ENCODE assay signal across 15 mouse cellular contexts in genomic region chr7:118236949-118237348, GRCm38 (mm10). TPM values are rescaled to one million over a fixed set of nuclear protein-coding genes. Genes with fewer than 3 reads are reported as not detected.
DNase-seq lines count a peak whose midpoint lies in the region; ATAC-seq and TF ChIP-seq lines count a peak whose summit lies in the region.
"Had no signal": no experiment of that assay in that cellular context is flagged by ENCODE, and none has a peak within 500 bp of the region (broad histone marks: within the 10 kb centered on the region; RNA-seq: fewer than 3 reads in every experiment).

No protein-coding gene starts in this region.

- DNase-seq in gastrocnemius, adult 2 months: no peak
- DNase-seq in gastrocnemius, adult 8-10 months (ENCODE audit: low spot score in 2 of 2): no peak
- DNase-seq in layer of hippocampus, adult 2 months (ENCODE audit: low spot score in 2 of 2): no peak
- DNase-seq in layer of hippocampus, adult 11-12 months (ENCODE audit: low spot score): no peak
- no peak for DNase-seq in midbrain, postnatal 0 days (ENCODE audit: low spot score)
- DNase-seq in midbrain, embryonic 11.5 days (ENCODE audit: low spot score, missing footprints): no peak
- no peak for DNase-seq in stomach, postnatal 0 days (ENCODE audit: low spot score)
- DNase-seq in embryo, embryonic 10 days (ENCODE audit: low spot score): no peak
- DNase-seq: cerebellum, adult 8-10 months; kidney, adult 18-20 months; right cerebral cortex, postnatal 14 days had no signal

- H3K9me3 ChIP-seq in midbrain, postnatal 0 days (ENCODE audit: low read length): no peaks in the 10 kb centered on the region
- H3K9me3 ChIP-seq in midbrain, embryonic 11.5 days (ENCODE audit: control insufficient read depth, low read length): no peaks in the 10 kb centered on the region; the same call in 1 of the 2 replicates
- H3K9me3 ChIP-seq in stomach, postnatal 0 days (ENCODE audit: control insufficient read depth, low read length): no peaks in the 10 kb centered on the region
- H3K9me3 ChIP-seq: heart, embryonic 15.5 days; hindbrain, embryonic 12.5 days; midbrain, embryonic 15.5 days had no signal

- H3K4me2 ChIP-seq in midbrain, postnatal 0 days (ENCODE audit: low read depth, low read length, poor library complexity, severe bottlenecking): no peak overlapping the region
- H3K4me2 ChIP-seq in midbrain, embryonic 11.5 days: no peak overlapping the region
- H3K4me2 ChIP-seq in stomach, postnatal 0 days (replicated peaks; ENCODE audit: low read depth): no peak overlapping the region
- H3K4me2 ChIP-seq: heart, embryonic 15.5 days; hindbrain, embryonic 12.5 days; midbrain, embryonic 15.5 days had no signal

- peak; percentile 53 for TF ChIP-seq CTCF in gastrocnemius, adult 2 months (IDR thresholded peaks at IDR 0.05)
- TF ChIP-seq CTCF in layer of hippocampus, adult 2 months (conservative IDR thresholded peaks at IDR 0.05): peak; percentile 66
- TF ChIP-seq CTCF in midbrain, postnatal 0 days (IDR thresholded peaks at IDR 0.05): peak; percentile 49
- TF ChIP-seq CTCF in stomach, postnatal 0 days (IDR thresholded peaks at IDR 0.05; ENCODE audit: low read depth): peak; percentile 59

- intact Hi-C loops in gastrocnemius, adult 2 months (cut with DNase I): no loop called here

- no peak for TF ChIP-seq EP300 in stomach, postnatal 0 days (optimal IDR thresholded peaks at IDR 0.05)

- no peaks in the 10 kb centered on the region for H3K27me3 ChIP-seq in midbrain, postnatal 0 days (ENCODE audit: insufficient read depth, low read length)
- no peaks in the 10 kb centered on the region for H3K27me3 ChIP-seq in midbrain, embryonic 11.5 days (ENCODE audit: control insufficient read depth, insufficient read depth, low read length)
- no peaks in the 10 kb centered on the region for H3K27me3 ChIP-seq in stomach, postnatal 0 days (ENCODE audit: control insufficient read depth, insufficient read depth, low read length)
- H3K27me3 ChIP-seq: heart, embryonic 15.5 days; hindbrain, embryonic 12.5 days; midbrain, embryonic 15.5 days had no signal

- no peak overlapping the region for H3K9ac ChIP-seq in midbrain, postnatal 0 days (replicated peaks; ENCODE audit: low read length, poor library complexity, severe bottlenecking)
- no peak overlapping the region for H3K9ac ChIP-seq in midbrain, embryonic 11.5 days (ENCODE audit: low read length)
- H3K9ac ChIP-seq in stomach, postnatal 0 days (ENCODE audit: low read length): no peak overlapping the region
- H3K9ac ChIP-seq: heart, embryonic 15.5 days; hindbrain, embryonic 12.5 days; midbrain, embryonic 15.5 days had no signal

- H3K4me1 ChIP-seq in midbrain, postnatal 0 days (ENCODE audit: insufficient read depth, low read length): peaks cover 4% of the 10 kb centered on the region; the same call in 1 of the 2 replicates
- peaks cover 4% of the 10 kb centered on the region for H3K4me1 ChIP-seq in midbrain, embryonic 11.5 days (ENCODE audit: control insufficient read depth, insufficient read depth, low read length)
- H3K4me1 ChIP-seq in stomach, postnatal 0 days (replicated peaks; ENCODE audit: control insufficient read depth, insufficient read depth): no peaks in the 10 kb centered on the region

- no peaks in the 10 kb centered on the region for H3K36me3 ChIP-seq in midbrain, postnatal 0 days (ENCODE audit: insufficient read depth, low read length)
- H3K36me3 ChIP-seq in midbrain, embryonic 11.5 days (ENCODE audit: control insufficient read depth, insufficient read depth, low read length): no peaks in the 10 kb centered on the region
- H3K36me3 ChIP-seq in stomach, postnatal 0 days (ENCODE audit: control insufficient read depth, insufficient read depth, low read length): no peaks in the 10 kb centered on the region
- H3K36me3 ChIP-seq: heart, embryonic 15.5 days; hindbrain, embryonic 12.5 days; midbrain, embryonic 15.5 days had no signal

- no peak overlapping the region for H3K27ac ChIP-seq in gastrocnemius, adult 2 months
- H3K27ac ChIP-seq in layer of hippocampus, adult 2 months: no peak overlapping the region
- no peak overlapping the region for H3K27ac ChIP-seq in midbrain, postnatal 0 days (ENCODE audit: low read depth, low read length)
- no peak overlapping the region for H3K27ac ChIP-seq in midbrain, embryonic 11.5 days (ENCODE audit: low read depth, low read length)
- H3K27ac ChIP-seq in stomach, postnatal 0 days (replicated peaks): no peak overlapping the region
- H3K27ac ChIP-seq: heart, embryonic 15.5 days; hindbrain, embryonic 12.5 days; midbrain, embryonic 15.5 days had no signal

- H3K4me3 ChIP-seq in gastrocnemius, adult 2 months: no peak overlapping the region
- H3K4me3 ChIP-seq in layer of hippocampus, adult 2 months: no peak overlapping the region
- no peak overlapping the region for H3K4me3 ChIP-seq in midbrain, postnatal 0 days (ENCODE audit: low read depth, low read length)
- H3K4me3 ChIP-seq in midbrain, embryonic 11.5 days (ENCODE audit: low read depth, low read length): no peak overlapping the region
- no peak overlapping the region for H3K4me3 ChIP-seq in stomach, postnatal 0 days (ENCODE audit: low read depth, low read length)
- H3K4me3 ChIP-seq: heart, embryonic 15.5 days; hindbrain, embryonic 12.5 days; midbrain, embryonic 15.5 days had no signal

- no peak for ATAC-seq in midbrain, postnatal 0 days (ENCODE audit: low FRiP score)
- no peak for ATAC-seq in midbrain, embryonic 11.5 days (ENCODE audit: low FRiP score)
- ATAC-seq in stomach, postnatal 0 days (ENCODE audit: low FRiP score, low TSS enrichment): no peak
- ATAC-seq: forebrain, embryonic 14.5 days; midbrain, embryonic 15.5 days had no signal

RNA-seq across cellular contexts. Expression of gene Smg1, which starts 6.5 kb away (rescaled TPM):
- 10 to 100 TPM; 31.1 to 32.6 TPM for total RNA-seq in gastrocnemius, adult 2 months (2021)
- 10 to 100 TPM; 21.4 to 34.1 (median 25.4) TPM for total RNA-seq in gastrocnemius, adult 8-10 months (2022)
- 10 to 100 TPM; 81.6 to 91.1 TPM for total RNA-seq in layer of hippocampus, adult 2 months (2021)
- total RNA-seq in midbrain, postnatal 0 days (2014; rRNA removed): 44.1 and 62.9 TPM in 2 replicates
- 11.4 and 16.0 TPM in 2 replicates for polyA plus RNA-seq in midbrain, postnatal 0 days (2015; fragmentation: Nextera tagmentation; extraction: Ambion mirVana)
- polyA plus RNA-seq in midbrain, embryonic 11.5 days (2014; fragmentation: Nextera tagmentation; extraction: Ambion mirVana): 17.4 and 19.1 TPM in 2 replicates
- polyA plus RNA-seq in stomach, postnatal 0 days (2015; fragmentation: Nextera tagmentation; extraction: Ambion mirVana): 6.4 and 8.5 TPM in 2 replicates
